Mouse (Mus musculus) megakaryocyte-erythroid progenitor cell, adult 5 weeks (primary cell): ENCODE data around the gene Trmt11. TPM values are rescaled to one million over a fixed set of nuclear protein-coding genes. Genes with fewer than 3 reads are reported as not detected.

ENCODE experiments used
- polyA plus RNA-seq: library from polyadenylated mRNA; stranded (reverse); fragments of >175 nt; gene quantifications from 2 replicates; pipeline ENCODE4 v1.2.3, GENCODE M21; 2012

The Trmt11 gene
- polyA plus RNA-seq: 1.8 and 2.7 TPM in 2 replicates

GRCm38 (mm10) chr10:30600542-30600966 is at the start of gene Trmt11:
Gene Trmt11, minus strand, starts transcription at chr10:30600749.

DNA sequence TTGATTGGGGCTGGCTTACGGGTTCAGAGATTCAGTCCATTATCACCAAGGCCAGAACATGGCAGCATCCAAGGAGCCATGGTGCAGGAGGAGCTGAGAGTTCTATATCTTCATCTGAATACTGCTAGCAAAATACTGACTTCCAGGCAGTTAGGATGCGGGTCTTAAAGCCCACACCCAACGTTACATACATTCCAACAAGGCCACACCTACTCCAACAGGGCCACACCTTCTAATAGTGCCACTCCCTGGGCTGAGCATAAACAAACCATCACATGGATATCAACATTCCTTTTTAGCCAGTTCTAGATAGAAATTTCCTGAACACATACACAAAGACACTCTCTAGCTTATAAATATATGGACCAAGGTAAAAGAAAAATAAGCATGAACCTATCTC is 29.0 kb upstream of the Trmt11 start, which contains the start of gene Hint3:
Hint3 (minus strand) TSS at position 120 of the 400 bp plus-strand sequence.

Other genes starting within 250 kb of the Trmt11 start
- gene Hint3, start 28.9 kb upstream of the Trmt11 start, polyA plus RNA-seq: 4.7 and 8.3 TPM in 2 replicates
- 10.3 and 12.0 TPM in 2 replicates for gene Ncoa7, start 202.6 kb upstream of the Trmt11 start, polyA plus RNA-seq
- 0.02 TPM in 2 replicates for gene Hey2, start 242.1 kb upstream of the Trmt11 start, polyA plus RNA-seq